Mouse (Mus musculus) lung, adult 18-20 months (tissue): ENCODE measurements around the gene A230050P20Rik.

Experiments
- DNase-seq, 2 experiments: peaks; one replicate each; pipeline ENCODE4 v3.0.0; 2022; ENCODE audit warnings: mixed read lengths in 2 of 2

A230050P20Rik gene

DNA sequence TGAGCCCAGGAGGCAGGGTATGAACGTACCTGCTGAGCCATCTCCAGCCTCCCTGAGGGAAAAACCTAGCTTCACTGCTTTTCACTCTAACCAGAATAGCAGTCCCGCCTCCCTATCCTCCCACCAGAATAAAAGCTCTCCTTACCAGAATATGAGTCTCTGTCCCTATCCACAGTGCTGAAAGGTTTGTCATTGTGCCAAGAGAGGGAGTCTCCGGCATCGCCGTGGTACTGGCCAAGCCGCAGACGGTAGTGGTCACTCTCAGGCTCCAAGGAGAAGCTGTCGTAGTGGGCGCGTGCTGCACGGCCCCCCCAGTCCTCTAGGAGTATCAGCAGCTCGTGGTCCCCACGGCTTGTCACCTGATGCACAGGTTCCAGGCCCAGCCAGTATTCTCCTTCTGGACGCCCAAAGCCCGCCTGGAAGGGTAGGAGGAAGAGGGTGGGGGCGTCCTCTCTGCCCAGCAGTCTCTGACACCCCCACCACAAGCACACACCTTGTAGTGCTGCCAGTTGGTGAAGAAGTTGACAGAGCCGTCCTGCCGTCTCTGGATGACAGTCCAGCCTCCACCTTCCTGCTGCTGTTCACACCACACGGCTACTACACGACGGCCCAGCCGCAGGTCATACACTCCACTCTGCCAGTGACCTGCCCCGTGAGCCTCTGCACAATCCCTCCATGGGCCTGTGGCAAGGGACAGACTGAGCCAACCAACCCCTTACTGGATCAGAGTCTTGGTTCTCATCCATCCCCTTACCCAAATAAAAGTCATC lies 6.8 kb downstream of the A230050P20Rik start:
- no peak for DNase-seq

DNA sequence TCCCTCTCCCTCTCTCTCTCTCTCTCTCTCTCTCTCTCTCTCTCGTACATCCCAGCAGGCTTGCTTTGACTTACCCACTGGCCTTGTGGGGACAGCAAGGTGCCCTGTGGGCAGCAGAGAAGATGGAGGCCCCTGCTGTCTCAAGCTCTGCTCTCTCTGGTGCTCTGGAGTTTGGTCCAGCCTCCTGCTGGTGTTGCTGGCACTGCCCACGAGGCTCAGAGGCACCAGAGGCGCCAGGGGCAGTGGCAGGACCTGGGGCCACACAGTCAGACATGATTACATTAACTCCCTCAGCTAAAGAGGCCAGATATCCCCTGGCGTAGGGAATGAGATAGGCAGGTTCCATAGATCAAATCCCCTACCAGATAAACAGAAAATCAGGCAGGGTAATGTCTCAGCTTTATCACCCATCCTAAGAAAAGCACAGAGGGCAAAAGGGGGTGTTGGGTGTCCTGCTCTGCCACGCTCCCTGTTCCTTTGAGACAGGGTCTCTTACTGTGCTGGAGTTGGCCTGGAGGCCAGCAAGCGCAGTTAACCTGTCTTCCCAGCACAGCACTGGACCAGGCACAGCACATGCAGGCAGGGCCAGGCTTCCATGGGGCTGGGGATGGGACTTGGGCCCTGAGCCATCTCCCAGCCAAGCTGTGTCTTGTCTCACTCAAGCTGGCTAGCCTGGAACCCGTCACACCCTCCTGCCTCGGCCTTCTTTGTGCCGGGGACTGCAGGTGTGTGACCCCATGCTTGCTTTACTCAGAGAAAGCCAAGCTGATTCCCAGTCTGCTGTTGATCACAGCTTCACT lies 8.1 kb downstream of the A230050P20Rik start:
- no peak for DNase-seq

DNA sequence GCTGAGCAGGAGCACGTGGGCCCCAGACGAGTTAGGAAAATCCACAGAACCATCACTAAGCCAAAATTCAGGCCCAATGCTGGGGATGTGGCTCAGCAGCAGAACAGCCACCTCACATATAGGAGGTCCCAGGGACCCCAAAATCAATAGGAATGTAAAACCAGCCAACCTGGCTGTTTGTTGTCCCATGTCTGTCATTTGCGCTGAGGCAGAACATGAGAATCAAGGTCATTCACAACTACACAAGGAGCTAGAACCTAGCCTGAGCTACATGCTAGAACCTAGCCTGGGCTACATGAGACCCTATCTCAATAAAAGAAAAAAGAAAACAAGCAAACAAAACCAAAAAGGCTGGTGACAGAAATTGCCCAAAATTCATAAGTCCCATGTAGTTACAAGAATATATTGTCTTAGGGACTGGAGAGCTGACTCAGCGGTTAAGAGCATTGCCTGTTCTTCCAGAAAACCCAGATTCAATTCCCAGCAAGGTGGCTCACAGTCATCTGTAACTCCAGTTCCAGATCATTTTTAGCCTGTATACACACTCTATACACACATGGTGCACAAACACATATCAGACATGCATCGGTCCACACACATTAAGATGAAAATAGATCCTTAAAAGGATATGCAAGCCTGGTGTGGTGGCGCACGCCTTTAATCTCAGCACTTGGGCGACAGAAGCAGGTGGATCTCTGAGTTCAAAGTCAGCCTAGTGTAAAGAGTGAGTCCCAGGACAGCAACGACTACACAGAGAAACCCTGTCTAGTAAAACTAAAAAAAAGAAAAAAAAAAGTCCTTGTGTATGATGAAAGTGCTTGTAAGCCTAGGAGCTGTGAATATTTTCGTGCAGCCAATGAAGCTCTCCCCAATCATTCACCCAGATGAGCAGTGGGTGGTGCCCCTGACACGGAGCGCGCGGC lies 8.9 kb downstream of the A230050P20Rik start:
- DNase-seq, result no peak

DNA sequence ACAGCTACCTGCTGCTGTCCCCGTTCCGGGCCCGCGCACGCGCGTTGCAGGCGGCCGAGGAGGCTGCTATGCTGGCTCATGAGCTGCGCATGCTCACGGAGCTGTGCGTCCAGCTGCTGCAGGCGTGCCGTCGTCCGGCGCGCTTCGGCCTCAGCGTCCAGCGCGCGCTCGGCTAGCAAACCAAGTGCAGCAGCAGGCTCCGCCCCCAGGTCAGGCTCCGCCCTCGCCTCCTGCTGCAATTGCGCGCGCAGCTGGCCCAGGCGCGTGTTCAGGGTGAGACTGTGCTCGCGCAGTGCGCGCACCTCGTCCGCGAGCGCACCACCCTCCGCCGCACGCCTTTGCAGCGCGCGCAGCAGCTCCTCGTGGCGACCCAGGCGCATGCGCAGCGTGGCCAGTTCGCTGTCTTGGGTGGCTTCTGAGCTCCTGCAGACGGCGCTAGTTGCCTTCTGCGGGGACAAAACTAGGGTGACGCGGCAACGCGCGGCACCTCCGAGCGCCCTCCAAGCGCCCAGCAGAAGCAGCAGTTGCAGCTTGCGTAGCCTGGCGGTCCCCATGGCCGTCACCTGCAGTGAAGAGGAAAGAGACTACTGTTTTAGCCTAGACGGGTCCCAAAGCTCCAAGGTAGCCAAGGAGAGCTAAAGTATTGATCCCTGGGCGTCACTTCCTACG lies 9.7 kb downstream of the A230050P20Rik start:
- peak; percentile 99 for DNase-seq

DNA sequence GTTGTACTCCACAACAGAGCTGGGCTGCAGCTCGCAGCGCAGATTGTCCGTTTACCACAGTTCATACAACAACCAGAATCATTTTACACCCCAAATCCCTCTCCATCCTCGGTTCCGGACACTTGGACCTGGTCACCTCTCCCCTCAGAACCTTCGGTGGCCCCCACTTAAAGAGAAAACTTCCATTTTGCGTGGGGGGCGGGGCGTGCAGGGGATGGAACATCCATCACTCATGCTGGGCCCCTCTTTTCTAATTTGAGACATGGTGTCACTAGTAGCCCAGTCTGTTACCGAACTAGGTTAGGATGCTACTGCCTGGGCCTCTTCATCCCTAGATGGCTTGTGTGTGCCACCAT lies 10.2 kb downstream of the A230050P20Rik start:
- peak in 1 of 2 experiments; percentile 45 for DNase-seq

DNA sequence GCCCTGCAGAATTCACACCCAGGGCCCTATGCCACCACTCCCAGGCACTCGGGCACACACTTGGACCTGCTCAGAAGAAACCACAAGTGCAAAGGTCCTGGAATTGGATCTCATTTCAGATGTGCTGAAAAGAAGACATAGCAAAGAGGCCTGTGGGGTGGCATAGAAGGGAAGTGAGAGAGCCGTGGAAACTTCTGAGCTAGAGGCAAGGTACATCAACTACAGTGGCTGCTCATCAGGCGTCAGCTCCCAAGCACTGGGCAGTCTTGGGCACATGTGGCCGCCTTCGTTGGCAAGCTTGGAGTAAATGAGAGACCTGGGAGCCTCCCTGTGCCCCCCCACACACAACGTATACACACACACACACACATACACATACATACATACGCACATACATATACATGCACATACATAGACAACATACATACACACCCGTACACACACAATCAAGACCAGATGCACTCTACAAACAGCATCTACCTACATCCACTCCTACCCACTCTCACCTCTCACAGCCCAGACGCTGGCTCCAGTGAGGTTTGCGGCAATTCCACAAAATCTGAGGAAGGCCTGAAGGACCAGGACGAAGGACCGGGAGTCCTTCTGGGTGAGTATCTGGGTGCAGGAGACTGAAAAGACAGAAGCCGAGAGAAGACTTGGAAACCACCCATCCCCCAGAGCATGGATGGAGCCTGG lies 10.8 kb downstream of the A230050P20Rik start, which contains the start of gene Angptl6:
Gene Angptl6, minus strand, starts transcription at position 631 of the 696 bp plus-strand sequence.
- DNase-seq, result no peak

DNA sequence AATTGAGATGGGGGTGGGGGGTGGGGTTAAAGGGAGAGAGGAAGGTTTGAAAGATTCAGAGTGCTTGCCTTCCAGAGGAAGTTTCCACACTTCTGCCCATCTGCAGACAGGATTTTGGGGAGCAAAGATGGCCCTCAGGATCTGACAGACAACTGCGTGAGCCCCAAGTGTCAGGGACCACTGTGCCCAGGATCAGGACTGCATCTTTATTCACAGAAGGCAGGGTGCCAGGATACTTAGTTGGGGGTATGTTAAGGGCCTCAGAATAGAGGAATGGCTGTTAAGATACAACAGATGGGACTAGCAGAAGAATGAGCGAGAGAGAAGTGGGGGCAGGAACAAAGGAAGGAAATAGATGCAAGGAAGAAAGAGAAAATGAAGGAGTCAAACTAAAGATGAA lies 18.1 kb downstream of the A230050P20Rik start:
- no peak for DNase-seq

DNA sequence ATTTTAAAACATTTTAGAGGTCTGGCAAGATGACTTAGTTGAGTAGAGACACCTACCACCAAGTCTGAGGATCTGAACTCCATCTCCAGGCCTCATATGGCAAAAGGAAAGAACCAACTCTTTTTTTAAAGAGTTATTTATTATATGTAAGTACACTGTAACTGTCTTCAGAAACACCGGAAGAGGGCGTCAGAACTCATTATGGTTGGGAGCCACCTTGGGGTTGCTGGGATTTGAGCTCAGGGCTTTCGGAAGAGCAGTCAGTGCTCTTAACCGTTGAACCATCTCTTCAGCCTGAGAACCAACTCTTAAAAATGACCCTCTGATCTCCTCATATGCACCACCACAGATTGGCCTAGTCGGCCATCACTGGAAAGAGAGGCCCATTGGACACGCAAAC lies 18.7 kb downstream of the A230050P20Rik start:
- no peak for DNase-seq

DNA sequence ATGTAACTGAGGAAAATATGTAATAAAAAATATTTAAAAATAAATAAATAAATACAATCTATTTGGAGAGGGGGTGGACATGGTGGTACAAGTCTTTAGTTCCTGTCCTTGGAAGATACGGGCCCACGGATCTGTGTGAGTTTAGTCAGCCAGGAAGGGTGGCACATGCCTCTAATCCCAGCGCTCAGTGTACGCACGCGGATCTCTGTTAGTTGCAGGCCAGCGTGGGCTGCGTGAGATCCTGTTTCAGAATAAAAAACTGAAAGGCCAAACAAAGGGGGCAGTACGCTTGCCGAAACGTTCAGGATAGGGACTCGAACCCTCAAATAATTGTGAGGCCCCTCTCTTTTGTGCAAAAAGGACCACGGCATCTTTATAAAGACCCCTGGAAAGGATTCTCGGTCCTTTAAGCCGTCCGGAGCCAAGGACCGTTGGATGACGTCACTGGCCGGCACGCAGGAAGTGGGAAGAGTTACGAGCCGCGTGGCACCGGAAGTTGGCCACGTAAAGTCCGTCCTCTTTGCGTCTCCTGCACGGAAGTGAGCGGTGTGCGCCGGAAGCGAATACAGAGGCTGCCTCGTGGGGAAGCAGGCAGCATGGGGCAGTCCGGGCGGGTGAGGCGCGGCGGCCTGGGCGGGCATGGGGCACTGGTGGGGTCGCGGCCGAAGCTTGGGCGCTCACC lies 19.4 kb downstream of the A230050P20Rik start, which contains the start of gene Ppan:
Gene Ppan, plus strand, starts transcription at position 472 of the 682 bp plus-strand sequence.
- DNase-seq, result peak; percentile 96

DNA sequence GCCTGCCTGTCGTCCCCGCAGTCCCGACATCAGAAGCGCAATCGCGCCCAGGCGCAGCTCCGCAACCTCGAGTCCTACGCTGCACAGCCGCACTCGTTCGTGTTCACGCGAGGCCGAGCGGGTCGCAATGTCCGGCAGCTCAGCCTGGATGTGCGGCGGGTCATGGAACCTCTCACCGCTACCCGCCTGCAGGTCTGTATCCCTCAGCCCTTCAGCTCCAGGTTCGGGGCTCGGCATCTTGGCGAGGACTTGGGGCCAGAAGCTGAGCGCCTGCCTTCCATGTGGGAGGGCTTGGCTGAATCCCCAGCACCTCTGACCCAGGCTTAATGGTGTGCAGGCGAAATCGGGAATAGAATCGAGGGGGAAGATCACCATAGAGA lies 19.9 kb downstream of the A230050P20Rik start:
- no peak for DNase-seq

DNA sequence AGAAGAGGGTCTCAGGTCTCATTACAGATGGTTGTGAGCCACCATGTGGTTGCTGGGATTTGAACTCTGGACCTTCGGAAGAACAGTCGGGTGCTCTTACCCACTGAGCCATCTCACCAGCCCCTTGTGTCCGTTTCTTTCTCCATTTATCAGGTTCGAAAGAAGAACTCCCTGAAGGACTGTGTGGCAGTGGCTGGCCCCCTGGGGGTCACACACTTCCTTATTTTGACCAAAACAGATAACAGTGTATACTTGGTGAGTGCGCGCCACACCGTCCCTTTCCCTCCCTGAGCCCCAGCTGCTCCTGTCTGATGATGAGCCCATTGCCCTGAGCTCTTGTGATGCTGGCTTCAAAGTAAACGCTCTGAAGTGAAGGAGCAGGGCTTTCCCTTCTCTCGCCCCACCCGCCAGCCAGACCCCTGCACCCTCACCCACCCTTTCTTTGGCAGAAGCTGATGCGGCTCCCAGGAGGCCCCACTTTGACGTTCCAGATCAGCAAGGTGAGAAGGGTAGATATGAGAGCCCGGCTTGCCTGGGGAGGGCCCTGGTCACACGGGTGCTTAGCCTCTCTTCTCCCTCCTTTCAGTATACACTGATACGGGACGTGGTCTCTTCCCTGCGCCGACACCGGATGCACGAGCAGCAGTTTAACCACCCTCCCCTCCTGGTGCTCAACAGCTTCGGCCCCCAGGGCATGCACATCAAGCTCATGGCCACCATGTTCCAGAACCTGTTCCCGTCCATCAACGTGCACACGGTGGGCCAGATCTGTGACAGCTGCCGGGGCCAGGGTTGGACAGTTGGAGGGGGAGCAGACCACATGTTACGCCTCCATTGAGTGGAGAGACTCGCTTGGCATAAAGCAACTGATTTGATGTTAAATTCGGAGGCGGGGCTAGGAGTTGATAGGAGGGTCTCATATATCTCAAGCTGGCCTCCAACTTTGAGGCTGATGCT lies 21.0 kb downstream of the A230050P20Rik start:
- DNase-seq, result no peak

DNA sequence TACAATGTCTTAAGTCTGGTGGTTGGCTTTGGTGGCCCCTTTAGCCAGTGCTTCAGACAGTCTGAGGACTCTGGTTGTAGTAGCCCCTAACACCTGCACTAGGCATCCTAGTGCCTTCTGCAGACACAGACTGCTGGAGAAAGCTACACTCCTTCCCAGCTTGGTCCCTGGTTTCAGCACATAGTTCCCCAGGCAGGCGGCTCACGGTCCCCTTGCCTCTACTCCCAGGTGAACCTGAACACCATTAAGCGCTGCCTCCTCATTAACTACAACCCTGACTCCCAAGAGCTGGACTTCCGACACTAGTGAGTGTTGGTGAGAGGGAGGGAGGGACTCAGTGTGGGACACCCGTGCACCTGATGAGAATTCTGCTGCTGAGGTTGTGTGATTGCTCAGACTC lies 22.0 kb downstream of the A230050P20Rik start:
- DNase-seq, result no peak

DNA sequence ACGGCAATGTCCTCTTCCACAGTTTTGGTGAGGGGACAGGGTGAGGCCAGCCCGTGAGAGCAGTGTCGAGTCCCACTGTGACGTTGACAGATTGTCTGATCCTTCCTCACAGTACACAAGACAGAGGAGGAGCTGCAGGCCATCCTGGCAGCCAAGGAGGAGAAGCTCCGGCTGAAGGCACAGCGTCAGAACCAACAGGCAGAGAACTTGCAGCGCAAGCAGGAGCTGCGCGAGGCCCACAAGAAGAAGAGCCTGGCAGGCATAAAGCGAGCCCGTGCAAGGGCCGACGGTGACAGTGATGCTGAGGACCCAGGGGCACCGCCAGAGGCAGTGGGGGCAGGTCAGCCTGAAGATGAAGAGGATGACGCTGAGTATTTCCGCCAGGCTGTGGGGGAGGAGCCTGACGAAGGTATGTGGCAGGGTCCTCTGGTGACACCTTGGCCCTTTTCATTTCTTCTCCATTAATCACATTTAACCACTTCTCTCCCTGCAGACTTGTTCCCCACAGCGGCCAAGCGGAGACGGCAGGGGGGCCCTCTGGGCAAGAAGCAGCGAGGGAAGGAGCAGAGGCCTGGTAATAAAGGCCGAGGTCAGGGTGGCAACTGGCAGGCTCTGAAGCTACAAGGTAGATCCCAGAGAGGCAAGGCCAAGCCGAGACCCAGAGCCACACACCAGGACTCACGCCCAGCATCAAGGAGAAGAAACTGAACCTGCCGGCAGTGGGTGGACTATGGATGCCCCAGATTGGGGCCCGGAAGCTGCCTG lies 23.1 kb downstream of the A230050P20Rik start:
- DNase-seq, result no peak

DNA sequence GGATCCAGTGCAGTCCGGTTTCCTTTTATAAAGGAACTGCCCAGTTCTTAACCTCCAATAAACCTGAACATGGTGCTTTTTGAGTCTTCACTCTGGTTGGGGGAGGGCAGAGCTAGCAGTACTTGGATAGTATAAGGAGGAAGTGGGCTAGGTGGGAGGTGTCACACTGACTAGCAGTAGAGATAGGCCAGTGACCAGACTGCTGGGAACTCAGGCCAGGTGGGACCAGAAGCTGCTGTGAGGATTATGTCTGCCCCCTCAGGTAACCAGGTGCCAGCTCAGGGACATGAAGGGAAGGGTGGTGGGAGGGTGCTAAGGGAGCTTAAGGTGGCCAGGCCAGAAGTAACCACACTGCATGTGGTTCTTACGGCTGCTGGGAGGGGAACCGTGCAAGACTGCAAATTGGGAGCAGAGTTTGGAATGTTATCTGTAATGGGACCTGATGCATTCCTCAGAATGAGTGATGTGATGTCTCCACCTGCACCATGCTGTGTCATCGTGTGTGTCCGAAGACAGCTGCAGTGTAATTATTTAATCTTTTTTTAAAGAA lies 23.7 kb downstream of the A230050P20Rik start:
- no peak for DNase-seq

DNA sequence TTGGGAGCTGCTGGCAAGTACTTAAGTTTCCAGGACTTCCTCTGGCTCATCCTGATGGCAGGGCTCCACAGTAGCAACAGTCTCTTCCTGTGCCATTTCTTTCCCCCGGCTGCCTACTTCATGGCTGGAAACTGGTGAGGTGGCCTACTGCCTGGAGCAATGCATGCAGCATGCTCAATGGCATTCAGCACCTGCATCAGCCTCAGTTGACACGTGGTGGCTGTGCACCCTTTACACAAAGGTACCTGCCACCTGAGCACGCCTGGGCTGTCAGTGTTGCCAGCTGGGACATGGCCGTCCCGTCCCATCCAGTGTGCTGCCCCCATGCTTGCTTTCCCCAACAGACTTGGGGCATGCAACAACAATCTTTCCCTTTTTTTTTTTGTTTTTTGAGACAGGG lies 24.6 kb downstream of the A230050P20Rik start:
- DNase-seq, result no peak

DNA sequence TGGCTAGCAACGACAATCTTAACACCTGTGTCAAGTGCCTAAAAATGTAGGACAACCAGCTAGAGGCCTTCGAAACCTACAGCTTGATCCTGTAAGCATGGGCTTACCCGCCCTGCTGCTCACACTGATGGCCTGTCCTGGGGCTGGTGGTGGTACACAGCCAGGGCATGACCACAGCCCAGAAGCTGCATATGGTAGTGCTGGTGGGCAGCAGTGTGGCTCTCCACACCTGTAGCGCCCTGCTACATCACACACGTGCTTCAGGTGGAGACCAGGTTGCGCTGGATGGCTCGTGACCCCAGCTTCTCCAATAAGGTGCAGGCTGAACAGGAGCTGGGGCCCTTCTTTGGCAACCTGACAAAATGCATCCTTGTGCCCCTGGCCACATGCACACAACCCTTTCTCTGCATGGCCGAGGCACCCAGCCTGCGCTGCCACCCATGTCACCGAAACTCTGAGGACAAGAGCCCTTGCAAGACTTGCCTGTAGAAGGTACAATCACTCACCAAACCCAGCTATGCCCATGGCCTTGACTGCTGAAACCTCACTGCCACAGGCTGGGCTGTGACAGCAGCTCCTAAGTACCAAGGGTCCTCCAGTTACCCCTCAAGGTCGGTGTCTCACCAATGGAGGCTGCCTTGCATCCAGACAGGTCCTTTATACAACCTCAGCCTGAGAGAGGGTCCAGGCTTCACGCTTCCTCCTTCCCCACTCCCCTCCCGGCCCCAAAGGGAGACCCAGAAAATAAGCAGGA lies 25.3 kb downstream of the A230050P20Rik start:
- no peak for DNase-seq

DNA sequence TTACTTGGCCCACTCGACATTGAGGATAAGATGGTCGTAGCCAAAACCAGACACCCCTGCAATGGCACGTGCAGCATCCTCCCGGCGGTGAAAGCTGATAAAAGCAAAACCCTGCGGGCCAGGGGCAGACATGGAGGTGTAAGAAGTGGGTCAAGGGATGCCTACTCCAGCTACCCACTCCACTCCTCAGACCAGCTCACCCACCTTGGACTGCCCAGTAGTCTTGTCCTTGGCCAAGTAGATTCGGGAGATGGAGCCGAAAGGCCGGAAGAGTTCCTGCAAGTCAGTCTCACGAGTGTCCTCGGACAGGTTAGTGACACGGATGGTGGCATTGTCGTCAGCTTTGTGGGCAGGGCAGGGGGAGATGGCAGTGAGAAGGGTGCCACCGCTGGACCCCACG lies 26.2 kb downstream of the A230050P20Rik start:
- no peak for DNase-seq

DNA sequence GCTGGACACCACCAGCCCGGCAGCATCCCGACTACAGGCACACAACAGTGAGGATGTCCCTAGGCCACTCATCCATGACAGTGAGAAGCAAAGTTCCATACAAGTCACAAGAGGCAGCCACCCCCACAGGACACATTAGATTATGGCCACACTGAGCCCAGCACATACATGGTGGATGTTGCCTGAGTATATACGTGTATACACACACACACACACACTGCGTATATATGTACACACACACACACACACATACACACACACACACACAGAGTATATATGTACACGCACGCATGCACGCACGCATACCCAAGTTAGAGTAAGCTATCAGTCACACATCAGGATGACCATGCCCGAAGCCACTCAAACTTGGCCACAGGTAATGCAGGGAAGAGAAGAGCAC lies 26.9 kb downstream of the A230050P20Rik start:
- no peak for DNase-seq
